Mouse (Mus musculus) left cerebral cortex, adult 2 months (tissue): ENCODE measurements around the gene Pla2g16. TPM values are rescaled to one million over a fixed set of nuclear protein-coding genes. Genes with fewer than 3 reads are reported as not detected.
A peak's percentile ranks its signal among the peaks of the same experiment; 100 is the strongest.

Experiments used
- DNase-seq, 2 experiments: peaks; one replicate each; pipeline ENCODE4 v3.0.0; 2021 to 2022; ENCODE audit warnings: low spot score in 2 of 2, mixed read lengths in 1 of 2; ENCODE audit errors: extremely low spot score in 1 of 2
- H3K27ac ChIP-seq: fragments of 200-600 bp; 2 replicates; pipeline ENCODE4 v1.8.1; 2022
- H3K4me3 ChIP-seq: fragments of 200-600 bp; 2 replicates; pipeline ENCODE4 v1.8.1; 2022
- CTCF ChIP-seq: fragments of 200-600 bp; IDR thresholded peaks from 2 replicates; pipeline ENCODE4 v1.8.1; 2022; ENCODE audit warnings: antibody characterized with exemption, mild to moderate bottlenecking, moderate library complexity
- intact Hi-C: fragments of 180-260 bp; cut with DNase I; formaldehyde crosslinking; loops from one replicate; pipeline ENCODE4 v1.15.1; 2025
- total RNA-seq, 2 experiments: library from RNA; stranded (reverse); gene quantifications; 2 replicates each; pipeline ENCODE4 v1.2.3; 2021

Gene Pla2g16
- total RNA-seq, 2 experiments from 2014 or later: 26.8 to 30.8 TPM

GRCm38 (mm10) chr19:7568364-7568763 is 11.1 kb downstream of the Pla2g16 start:
- no peak for DNase-seq
- Histone ChIP-seq H3K27ac (peak overlapping the region; percentile 59; the same call in 1 of the 2 replicates), H3K4me3 (no peak overlapping the region)
- intact Hi-C loops: no loop called here
- TF ChIP-seq CTCF: no peak

DNA sequence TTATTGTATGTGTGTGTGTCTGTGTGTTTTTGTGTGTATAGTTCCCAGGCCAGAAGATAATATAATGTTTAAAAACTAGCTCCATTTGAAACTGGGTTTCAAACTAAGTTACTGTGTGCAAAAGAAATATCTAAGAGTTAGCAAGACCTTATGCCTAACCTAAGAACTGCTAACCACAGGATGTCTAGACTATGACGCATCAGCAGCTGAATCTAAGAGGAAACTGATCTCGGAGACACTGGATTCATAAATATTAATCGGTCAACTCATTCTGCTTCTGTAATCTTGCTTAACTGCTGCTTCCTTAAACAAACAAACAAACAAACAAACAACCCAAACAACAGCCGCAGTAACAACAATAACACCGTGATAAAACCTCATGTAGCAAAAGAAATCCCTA is 12.4 kb downstream of the Pla2g16 start:
- Histone ChIP-seq H3K4me3 (no peak overlapping the region), H3K27ac (no peak overlapping the region)
- no peak for TF ChIP-seq CTCF
- DNase-seq: no peak
- intact Hi-C loops: no loop called here

DNA sequence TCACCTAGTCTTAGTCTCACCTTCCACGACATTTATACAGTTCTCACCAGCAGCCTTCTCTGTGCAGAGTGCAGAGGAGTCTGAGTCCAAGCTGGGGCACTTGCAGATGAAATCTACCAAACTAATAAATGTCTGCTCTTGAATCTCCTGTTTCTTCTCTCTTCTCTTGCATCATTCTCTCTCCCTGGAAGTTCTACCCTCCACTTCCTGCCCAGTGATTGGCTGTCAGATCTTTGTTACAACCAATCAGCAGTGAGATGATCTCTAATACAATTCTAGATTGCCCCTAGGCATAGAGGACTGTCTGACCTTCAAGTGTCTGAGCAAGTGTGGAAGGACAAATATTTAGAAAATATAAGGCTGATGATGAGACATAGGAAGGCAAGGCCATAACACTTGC is 18.9 kb downstream of the Pla2g16 start:
- intact Hi-C loops: no loop called here
- TF ChIP-seq CTCF: no peak
- Histone ChIP-seq H3K27ac (no peak overlapping the region), H3K4me3 (no peak overlapping the region)
- no peak for DNase-seq

GRCm38 (mm10) chr19:7577710-7578109 is 20.5 kb downstream of the Pla2g16 start:
- Histone ChIP-seq H3K27ac (no peak overlapping the region), H3K4me3 (no peak overlapping the region)
- intact Hi-C loops: no loop called here
- no peak for TF ChIP-seq CTCF
- DNase-seq: no peak

DNA sequence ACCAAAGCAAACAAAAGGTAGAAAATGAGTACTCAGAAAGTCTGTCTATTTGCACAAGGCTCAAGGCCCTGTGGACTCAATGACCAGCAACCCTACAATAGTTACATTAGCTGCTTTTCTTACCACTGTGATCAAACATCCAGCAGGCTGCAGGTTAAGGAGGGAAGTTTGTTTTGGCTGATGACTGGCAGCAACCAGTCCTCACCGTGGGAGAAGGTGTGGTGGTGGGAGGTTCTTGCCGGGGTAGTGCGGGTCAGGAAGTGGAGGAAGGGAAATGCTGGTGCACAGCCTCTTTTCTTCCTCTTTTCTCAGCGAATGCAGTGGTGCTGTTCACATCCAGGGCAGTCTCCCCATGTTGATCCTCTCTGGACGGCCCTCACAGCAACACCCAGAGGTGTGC is 23.8 kb downstream of the Pla2g16 start:
- H3K27ac ChIP-seq: peak overlapping the region; percentile 40; the same call in 1 of the 2 replicates
- H3K4me3 ChIP-seq: no peak overlapping the region
- TF ChIP-seq CTCF: no peak
- intact Hi-C loops: no loop called here
- no peak for DNase-seq

- Histone ChIP-seq H3K27ac (peak overlapping the region; percentile 63), H3K4me3 (no peak overlapping the region)
- intact Hi-C loops: no loop called here
- no peak for TF ChIP-seq CTCF
- DNase-seq: no peak
Observed at GRCm38 (mm10) chr19:7583101-7583500, 25.8 kb downstream of the Pla2g16 start.

- H3K27ac ChIP-seq: peak overlapping the region; percentile 63
- no peak overlapping the region for H3K4me3 ChIP-seq
- TF ChIP-seq CTCF: no peak
- intact Hi-C loops: no loop called here
- no peak for DNase-seq
Observed at GRCm38 (mm10) chr19:7583599-7583998, 26.3 kb downstream of the Pla2g16 start.

- no peak for DNase-seq
- intact Hi-C loops: no loop called here
- TF ChIP-seq CTCF: no peak
- H3K4me3 ChIP-seq: no peak overlapping the region
- no peak overlapping the region; the same call in 1 of the 2 replicates for H3K27ac ChIP-seq
Observed at GRCm38 (mm10) chr19:7585279-7585678, 28.0 kb downstream of the Pla2g16 start.

DNA sequence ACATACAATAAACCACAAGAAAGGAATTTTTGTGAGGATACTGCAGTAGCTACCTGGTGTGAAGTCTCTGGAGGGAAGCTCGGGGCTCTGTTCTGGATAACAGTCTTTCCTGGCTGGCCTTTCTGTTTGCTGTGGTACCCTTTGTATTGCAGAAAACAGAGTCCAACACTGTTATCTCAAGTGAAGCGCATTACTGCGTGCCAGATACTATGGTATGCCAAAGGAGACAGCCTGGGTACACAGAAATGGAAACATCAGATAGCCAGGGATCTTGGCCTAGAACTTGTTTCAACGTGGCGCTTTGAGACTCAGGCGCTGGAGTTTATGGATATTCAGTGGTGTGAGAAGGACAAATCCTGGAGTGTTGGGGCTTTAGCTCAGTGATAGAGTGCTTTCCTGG is 28.5 kb downstream of the Pla2g16 start:
- no peak overlapping the region for H3K27ac ChIP-seq
- intact Hi-C loops: no loop called here
- no peak for TF ChIP-seq CTCF
- no peak for DNase-seq
- H3K4me3 ChIP-seq: no peak overlapping the region

DNA sequence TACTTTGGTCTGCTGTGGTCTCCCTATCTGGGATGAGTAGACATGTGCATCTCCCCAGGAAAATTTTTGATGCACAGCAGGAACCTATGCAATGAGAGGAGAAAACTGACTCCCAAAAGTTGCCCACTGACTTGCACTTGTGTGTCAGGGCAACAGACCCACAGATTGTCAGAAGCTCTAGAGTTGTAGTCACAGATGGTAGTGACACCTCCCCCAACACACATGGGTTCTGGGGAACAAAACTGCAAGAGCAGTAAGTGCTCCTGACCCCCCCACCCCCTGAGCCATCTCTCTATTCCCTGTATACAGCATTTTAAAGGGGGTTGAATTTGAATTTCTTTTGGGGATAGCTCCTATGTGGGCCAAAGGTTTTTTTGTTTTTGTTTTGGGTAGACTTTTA is 33.5 kb downstream of the Pla2g16 start:
- H3K4me3 ChIP-seq: no peak overlapping the region
- intact Hi-C loops: no loop called here
- no peak overlapping the region for H3K27ac ChIP-seq
- no peak for DNase-seq
- TF ChIP-seq CTCF: no peak

- intact Hi-C loops: no loop called here
- Histone ChIP-seq H3K4me3 (no peak overlapping the region), H3K27ac (no peak overlapping the region)
- TF ChIP-seq CTCF: no peak
- DNase-seq: no peak
Observed at GRCm38 (mm10) chr19:7592018-7592417, 34.8 kb downstream of the Pla2g16 start.

- TF ChIP-seq CTCF: peak; percentile 68
- intact Hi-C loops: loop anchor here (1.0 kb wide), 1 partner anchor 66 kb away; no protein-coding TSS in a partner anchor
- no peak overlapping the region for H3K27ac ChIP-seq
- H3K4me3 ChIP-seq: no peak overlapping the region
- DNase-seq: peak; percentile 31 to 39
Observed at GRCm38 (mm10) chr19:7595534-7595933, 38.3 kb downstream of the Pla2g16 start.

GRCm38 (mm10) chr19:7598481-7598880 is 41.2 kb downstream of the Pla2g16 start:
- no peak overlapping the region for H3K4me3 ChIP-seq
- intact Hi-C loops: no loop called here
- H3K27ac ChIP-seq: no peak overlapping the region
- no peak for TF ChIP-seq CTCF
- no peak for DNase-seq
